Mouse (Mus musculus) heart, adult 2 months (tissue): ENCODE measurements at regions not wholly inside any gene's neighbourhood (a gene's known extent, or its start where the extent isn't known, plus 50 kb on each side); places are given as distances from the start of the nearest gene placed in this dataset.

Experiments
- DNase-seq, 2 experiments: peaks; one replicate each; pipeline ENCODE4 v3.0.0; 2021
- H3K27ac ChIP-seq: fragments of 200-600 bp; 2 replicates; pipeline ENCODE4 v1.8.1; 2022
- H3K27me3 ChIP-seq: fragments of 200-500 bp; 2 replicates; pipeline ENCODE4 v1.6.1; 2012; ENCODE audit warnings: mild to moderate bottlenecking, low read length, inconsistent platforms, mixed read lengths; ENCODE audit not compliant: control insufficient read depth, insufficient read depth
- H3K36me3 ChIP-seq: fragments of 200-500 bp; 2 replicates; pipeline ENCODE4 v1.6.1; 2012; ENCODE audit warnings: low read length, inconsistent platforms; ENCODE audit not compliant: control insufficient read depth, insufficient read depth
- H3K4me1 ChIP-seq: fragments of 200-500 bp; 2 replicates; pipeline ENCODE4 v1.6.1; 2011; ENCODE audit warnings: low read length; ENCODE audit not compliant: control insufficient read depth, insufficient read depth
- H3K4me3 ChIP-seq: fragments of 200-600 bp; 2 replicates; pipeline ENCODE4 v1.8.1; 2022
- H3K79me2 ChIP-seq: fragments of 200-500 bp; replicated peaks from 2 replicates; pipeline ENCODE4 v1.6.1; 2012; ENCODE audit warnings: mild to moderate bottlenecking, inconsistent platforms, low read length, moderate library complexity, mixed read lengths; ENCODE audit not compliant: control insufficient read depth, insufficient read depth
- H3K9ac ChIP-seq: fragments of 200-500 bp; 2 replicates; pipeline ENCODE4 v1.6.1; 2012; ENCODE audit warnings: low read depth, mild to moderate bottlenecking, control low read depth, inconsistent platforms, low read length, mixed read lengths
- CTCF ChIP-seq: fragments of 200-600 bp; IDR thresholded peaks from 2 replicates; pipeline ENCODE4 v1.8.1; 2022; ENCODE audit warnings: antibody characterized with exemption, mild to moderate bottlenecking, moderate library complexity
- EP300 ChIP-seq: fragments of 200-500 bp; IDR thresholded peaks from 2 replicates; pipeline ENCODE4 v1.6.1; 2011; ENCODE audit warnings: low read depth, low read length, control low read depth; ENCODE audit not compliant: insufficient read depth
- POLR2A ChIP-seq: fragments of 200-500 bp; IDR thresholded peaks from 2 replicates; pipeline ENCODE4 v1.6.1; 2011; ENCODE audit warnings: mild to moderate bottlenecking, low read depth, low read length, control low read depth; ENCODE audit not compliant: insufficient read depth
- WGBS: fragments of 180-500 bp; shearing (Covaris S2); methylation state at CpG from one replicate; pipeline ENCODE4 v1.1.7; 2018; 5-methylcytosine and 5-hydroxymethylcytosine counted together
- intact Hi-C: fragments of 180-260 bp; cut with DNase I; formaldehyde crosslinking; loops from one replicate; pipeline ENCODE4 v1.15.1; 2025

DNA sequence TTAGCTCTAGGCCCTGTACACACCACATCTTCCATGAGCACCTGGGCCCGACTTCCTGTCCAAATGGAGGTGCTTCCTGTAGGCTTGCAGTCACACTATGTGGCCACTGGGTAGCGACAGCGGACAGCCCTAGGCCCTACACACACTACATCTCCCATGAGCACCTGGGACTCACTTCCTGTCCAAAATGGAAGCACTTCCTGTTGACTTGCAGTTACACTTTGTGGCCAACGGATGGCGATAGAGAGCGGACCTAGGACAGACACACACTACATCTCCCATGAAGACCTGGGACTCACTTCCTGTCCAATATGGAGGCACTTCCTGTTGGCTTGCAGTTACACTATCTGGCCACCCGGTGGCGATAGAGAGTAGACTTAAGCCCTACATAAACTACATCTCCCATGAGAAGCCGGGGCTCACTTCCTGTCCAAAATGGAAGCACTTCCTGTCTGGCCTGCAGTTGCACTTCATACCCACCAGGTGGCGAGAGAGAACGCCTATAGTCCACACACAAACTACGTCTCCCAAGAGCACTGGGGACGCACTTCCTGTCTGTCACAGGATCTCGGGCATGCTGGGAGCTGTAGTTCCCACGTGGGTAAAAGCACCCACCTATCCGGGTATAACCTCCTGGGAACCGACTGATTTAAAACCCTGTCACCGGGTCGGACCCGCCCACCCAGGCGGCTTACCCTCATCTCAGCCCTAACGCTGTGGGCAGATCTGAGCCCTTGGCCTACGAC is 96.1 kb upstream of the Rab39b start:
- H3K36me3 ChIP-seq = no peaks in the 10 kb centered on the region
- DNase-seq = peak; percentile 87 to 95
- H3K4me3 ChIP-seq = peak overlapping the region; percentile 39
- no peaks in the 10 kb centered on the region for H3K4me1 ChIP-seq
- WGBS = 12% methylated on average over 23 of the region's 23 CpGs
- H3K27ac ChIP-seq = 0 out of 2 replicates have a peak overlapping the region, but pooled peaks have one; percentile 32
- intact Hi-C loops = loop anchor here (1.0 to 10.0 kb wide), 3 partner anchors 159 to 527 kb away; partner anchors contain the start of genes Pls3 and Vbp1
- H3K27me3 ChIP-seq = no peaks in the 10 kb centered on the region
- H3K9ac ChIP-seq = no peak overlapping the region
- H3K79me2 ChIP-seq = no peaks in the 10 kb centered on the region
- TF ChIP-seq CTCF (peak; percentile 82), POLR2A (no peak), EP300 (peak; percentile 70)

DNA sequence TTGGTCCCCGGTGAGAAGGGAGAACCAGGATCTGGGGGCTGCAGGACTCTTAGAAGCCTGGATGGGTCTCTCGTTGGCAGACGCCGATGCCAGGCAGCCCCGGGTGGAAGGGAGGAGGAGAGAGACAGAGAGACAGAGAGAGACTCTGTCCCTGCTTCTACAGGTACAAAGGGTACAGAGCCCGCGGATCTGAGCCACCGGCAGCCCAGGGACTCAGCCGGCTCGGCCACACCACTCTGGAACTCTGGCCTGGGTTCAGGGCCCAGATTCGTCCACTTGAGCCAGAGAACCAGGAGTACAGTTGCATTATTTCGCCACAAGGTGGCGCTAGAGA is 95.5 kb upstream of the Rab39b start:
- Histone ChIP-seq H3K27ac (peak overlapping the region; percentile 51; the same call in 1 of the 2 replicates), H3K27me3 (no peaks in the 10 kb centered on the region), H3K4me1 (no peaks in the 10 kb centered on the region), H3K4me3 (peak overlapping the region; percentile 27), H3K36me3 (no peaks in the 10 kb centered on the region), H3K79me2 (no peaks in the 10 kb centered on the region), H3K9ac (peak overlapping the region; percentile 17; the same call in 1 of the 2 replicates)
- TF ChIP-seq EP300 (no peak), CTCF (no peak), POLR2A (no peak)
- no peak for DNase-seq
- WGBS = 48% methylated on average over 13 of the region's 13 CpGs
- intact Hi-C loops = loop anchor here (1.0 to 10.0 kb wide), 3 partner anchors 159 to 528 kb away; partner anchors contain the start of genes Pls3 and Vbp1

GRCm38 (mm10) chrX:75672976-75673375 is 94.9 kb upstream of the Rab39b start:
- no peak overlapping the region; the same call in 1 of the 2 replicates for H3K9ac ChIP-seq
- H3K4me1 ChIP-seq = no peaks in the 10 kb centered on the region
- peak in 1 of 2 experiments; percentile 23 for DNase-seq
- peak overlapping the region; percentile 27 for H3K4me3 ChIP-seq
- WGBS = 78% methylated on average over 13 of the region's 13 CpGs
- TF ChIP-seq EP300 (no peak), CTCF (no peak), POLR2A (no peak)
- H3K79me2 ChIP-seq = no peaks in the 10 kb centered on the region
- no peaks in the 10 kb centered on the region for H3K36me3 ChIP-seq
- intact Hi-C loops = loop anchor here (1.0 to 10.0 kb wide), 3 partner anchors 158 to 528 kb away; partner anchors contain the start of genes Pls3 and Vbp1
- H3K27me3 ChIP-seq = no peaks in the 10 kb centered on the region
- H3K27ac ChIP-seq = no peak overlapping the region

GRCm38 (mm10) chrX:75667636-75668035 is 89.6 kb upstream of the Rab39b start:
- Histone ChIP-seq H3K79me2 (no peaks in the 10 kb centered on the region), H3K4me1 (no peaks in the 10 kb centered on the region), H3K27me3 (no peaks in the 10 kb centered on the region), H3K9ac (no peak overlapping the region), H3K4me3 (no peak overlapping the region), H3K36me3 (no peaks in the 10 kb centered on the region), H3K27ac (no peak overlapping the region)
- TF ChIP-seq CTCF (no peak), EP300 (no peak), POLR2A (no peak)
- no peak for DNase-seq
- intact Hi-C loops = no loop called here
- WGBS = 92% methylated on average over 4 of the region's 4 CpGs

GRCm38 (mm10) chrX:75643402-75643801 is 65.4 kb upstream of the Rab39b start:
- Histone ChIP-seq H3K4me3 (no peak overlapping the region), H3K27ac (no peak overlapping the region), H3K79me2 (no peaks in the 10 kb centered on the region), H3K27me3 (no peaks in the 10 kb centered on the region), H3K4me1 (no peaks in the 10 kb centered on the region), H3K9ac (no peak overlapping the region), H3K36me3 (no peaks in the 10 kb centered on the region)
- no peak for TF ChIP-seq CTCF
- no peak for TF ChIP-seq POLR2A
- TF ChIP-seq EP300 = no peak
- DNase-seq = no peak
- 82% methylated on average over 7 of the region's 7 CpGs for WGBS
- intact Hi-C loops = no loop called here
